Mouse (Mus musculus) MEL (cell line): ENCODE data around the gene Ddias. TPM values are rescaled to one million over a fixed set of nuclear protein-coding genes. Genes with fewer than 3 reads are reported as not detected.

ENCODE experiments used
- DNase-seq: peaks from one replicate; pipeline ENCODE4 v3.0.0; 2011; ENCODE audit warnings: low read depth, low spot score
- H3K27ac ChIP-seq: 2 replicates; pipeline ENCODE4 v1.5.1; 2012; ENCODE audit warnings: low read depth, mild to moderate bottlenecking, control low read depth, low read length, moderate library complexity; ENCODE audit not compliant: control insufficient read depth
- H3K27me3 ChIP-seq, 2 experiments: fragments of 150-350 bp in 1 of 2; sonication (generic) in 1 of 2; 2 replicates each; pipeline ENCODE4 v1.6.1; 2012; ENCODE audit warnings: low read length in 2 of 2, mild to moderate bottlenecking in 2 of 2, improper control_type of control experiment in 1 of 2, moderate library complexity in 1 of 2; ENCODE audit not compliant: insufficient read depth in 2 of 2, control insufficient read depth in 1 of 2
- H3K36me3 ChIP-seq, 2 experiments: 2 replicates each; pipeline ENCODE4 v1.6.1; 2012 to 2014; ENCODE audit warnings: low read length in 2 of 2, improper control_type of control experiment in 1 of 2, inconsistent platforms in 1 of 2, mild to moderate bottlenecking in 1 of 2; ENCODE audit not compliant: insufficient read depth in 2 of 2, control insufficient read depth in 1 of 2
- H3K4me1 ChIP-seq, 2 experiments: fragments of 150-350 bp in 1 of 2; sonication (generic) in 1 of 2; 2 replicates each; pipeline ENCODE4 v1.6.1; 2012; ENCODE audit warnings: low read length in 2 of 2, improper control_type of control experiment in 1 of 2, mild to moderate bottlenecking in 1 of 2; ENCODE audit not compliant: insufficient read depth in 2 of 2, control insufficient read depth in 1 of 2
- H3K4me3 ChIP-seq, 2 experiments: fragments of 150-350 bp in 1 of 2; sonication (generic) in 1 of 2; 2 replicates each; pipeline ENCODE4 v1.5.1; 2012; ENCODE audit warnings: low read depth in 2 of 2, low read length in 2 of 2, mild to moderate bottlenecking in 2 of 2, moderate library complexity in 2 of 2, control low read depth in 1 of 2, improper control_type of control experiment in 1 of 2; ENCODE audit not compliant: control insufficient read depth in 1 of 2, insufficient read depth in 1 of 2
- H3K79me2 ChIP-seq: 2 replicates; pipeline ENCODE4 v1.6.1; 2012; ENCODE audit warnings: mild to moderate bottlenecking, low read length, moderate library complexity; ENCODE audit not compliant: control insufficient read depth, poor library complexity, insufficient read depth
- H3K9ac ChIP-seq: 2 replicates; pipeline ENCODE4 v1.6.1; 2012; ENCODE audit warnings: low read depth, mild to moderate bottlenecking, control low read depth, low read length, moderate library complexity; ENCODE audit not compliant: control insufficient read depth, poor library complexity, severe bottlenecking
- H3K9me3 ChIP-seq: fragments of 150-350 bp; sonication (generic); replicated peaks from 2 replicates; pipeline ENCODE4 v1.6.1; 2012; ENCODE audit warnings: mild to moderate bottlenecking, low read length, improper control_type of control experiment, moderate library complexity; ENCODE audit not compliant: insufficient read depth
- CTCF ChIP-seq, 3 experiments: IDR thresholded peaks in 2 of 3; conservative IDR thresholded peaks in 1 of 3; 2 replicates each; pipeline ENCODE4 v1.5.1; 2011 to 2012; ENCODE audit warnings: low read length in 3 of 3, low read depth in 2 of 3, mild to moderate bottlenecking in 2 of 3, improper control_type of control experiment in 1 of 3, inconsistent platforms in 1 of 3, mixed read lengths in 1 of 3, moderate library complexity in 1 of 3; ENCODE audit not compliant: control insufficient read depth in 1 of 3, insufficient read depth in 1 of 3, poor library complexity in 1 of 3, severe bottlenecking in 1 of 3
- GABPA ChIP-seq: IDR thresholded peaks from 2 replicates; pipeline ENCODE4 v1.6.1; 2012; ENCODE audit warnings: low read depth, mild to moderate bottlenecking, inconsistent platforms, low read length, improper control_type of control experiment, moderate library complexity
- MEF2A ChIP-seq: IDR thresholded peaks from 2 replicates; pipeline ENCODE4 v1.6.1; 2014; ENCODE audit warnings: low read depth, mild to moderate bottlenecking, inconsistent platforms, low read length, improper control_type of control experiment; ENCODE audit not compliant: poor library complexity, insufficient replicate concordance, severe bottlenecking; ENCODE audit errors: extremely low read depth
- MXI1 ChIP-seq: IDR thresholded peaks from 2 replicates; pipeline ENCODE4 v1.6.1; 2011; ENCODE audit warnings: mild to moderate bottlenecking, low read depth, low read length, improper control_type of control experiment
- MYB ChIP-seq: IDR thresholded peaks from 2 replicates; pipeline ENCODE4 v1.6.1; 2011; ENCODE audit warnings: mild to moderate bottlenecking, low read depth, low read length, improper control_type of control experiment
- NELFE ChIP-seq: IDR thresholded peaks from 2 replicates; pipeline ENCODE4 v1.6.1; 2011; ENCODE audit warnings: low read depth, low read length, improper control_type of control experiment
- POLR2AphosphoS5 ChIP-seq: IDR thresholded peaks from 2 replicates; pipeline ENCODE4 v1.6.1; 2012; ENCODE audit warnings: low read depth, borderline replicate concordance, mild to moderate bottlenecking, inconsistent platforms, low read length, moderate library complexity, mixed read lengths
- RAD21 ChIP-seq: IDR thresholded peaks from 2 replicates; pipeline ENCODE4 v1.6.1; 2011; ENCODE audit warnings: mild to moderate bottlenecking, low read depth, low read length, improper control_type of control experiment
- TAL1 ChIP-seq: IDR thresholded peaks from 2 replicates; pipeline ENCODE4 v1.6.1; 2012; ENCODE audit warnings: mild to moderate bottlenecking, inconsistent platforms, low read length, moderate library complexity, mixed read lengths
- TBP ChIP-seq: IDR thresholded peaks from 2 replicates; pipeline ENCODE4 v1.8.0; 2011; ENCODE audit warnings: low read depth, low read length, improper control_type of control experiment
- TCF12 ChIP-seq: IDR thresholded peaks from 2 replicates; pipeline ENCODE4 v1.6.1; 2014; ENCODE audit warnings: low read depth, mild to moderate bottlenecking, inconsistent platforms, low read length, improper control_type of control experiment, moderate library complexity
- UBTF ChIP-seq: IDR thresholded peaks from 2 replicates; pipeline ENCODE4 v1.6.1; 2012; ENCODE audit warnings: low read depth, mild to moderate bottlenecking, inconsistent platforms, low read length, improper control_type of control experiment, moderate library complexity, borderline replicate concordance; ENCODE audit not compliant: insufficient read depth
- ZNF384 ChIP-seq: IDR thresholded peaks from 2 replicates; pipeline ENCODE4 v1.6.1; 2012; ENCODE audit warnings: low read depth, mild to moderate bottlenecking, inconsistent platforms, low read length, improper control_type of control experiment
- polyA plus RNA-seq, 2 experiments: library from polyadenylated mRNA; stranded (reverse) in 1 of 2; unstranded in 1 of 2; fragments of >175 nt in 1 of 2; fragments of >200 nt in 1 of 2; gene quantifications; 2 replicates each; pipeline versions ENCODE4 v1.2.1 to v1.2.4; 2012; ENCODE audit warnings: low replicate concordance in 2 of 2, low read depth in 1 of 2; ENCODE audit not compliant: insufficient read length in 2 of 2, insufficient read depth in 1 of 2, missing spikeins in 1 of 2
- total RNA-seq: library from RNA; depleted of rRNA; stranded (reverse); fragments of 300-350 nt; gene quantifications from 2 replicates; pipeline ENCODE4 v1.2.3, GENCODE M21; 2012

The Ddias gene
- total and polyA plus RNA-seq, 3 experiments = 19.9 to 23.5 TPM; not detected in 1

GRCm38 (mm10) chr7:92842254-92842653, 31.8 kb downstream of the Ddias start:
- Histone ChIP-seq H3K4me1 (no peaks in the 10 kb centered on the region), H3K36me3 (no peaks in the 10 kb centered on the region), H3K9me3 (no peaks in the 10 kb centered on the region), H3K27me3 (no peaks in the 10 kb centered on the region), H3K9ac (no peak overlapping the region), H3K4me3 (no peak overlapping the region), H3K27ac (no peak overlapping the region), H3K79me2 (no peaks in the 10 kb centered on the region)
- TF ChIP-seq GABPA (no peak), MXI1 (no peak), MYB (no peak), CTCF (IDR thresholded peaks at IDR 0.05 in 2 of 3, conservative IDR thresholded peaks at IDR 0.05 in 1 of 3; ENCODE audit: control insufficient read depth in 1 of 3, insufficient read depth in 1 of 3, low read depth in 2 of 3, low read length in 3 of 3, poor library complexity in 1 of 3, severe bottlenecking in 1 of 3) (no peak)
- no peak for DNase-seq

- DNase-seq = no peak
- no peak overlapping the region for H3K27ac ChIP-seq
- TF ChIP-seq RAD21 = peak; percentile 5; the same call in 1 of the 2 replicates
- no peak for TF ChIP-seq TCF12
- no peak overlapping the region for H3K9ac ChIP-seq
- no peaks in the 10 kb centered on the region for H3K4me1 ChIP-seq
- H3K79me2 ChIP-seq = no peaks in the 10 kb centered on the region
- no peaks in the 10 kb centered on the region for H3K27me3 ChIP-seq
- H3K9me3 ChIP-seq = no peaks in the 10 kb centered on the region
- H3K4me3 ChIP-seq = no peak overlapping the region
- no peaks in the 10 kb centered on the region for H3K36me3 ChIP-seq
Measured at GRCm38 (mm10) chr7:92837907-92838306, 36.1 kb downstream of the Ddias start.

GRCm38 (mm10) chr7:92837226-92837625, 36.8 kb downstream of the Ddias start:
- H3K27ac ChIP-seq = no peak overlapping the region
- H3K9me3 ChIP-seq = no peaks in the 10 kb centered on the region
- TF ChIP-seq MXI1 (no peak), POLR2AphosphoS5 (no peak), ZNF384 (no peak), TAL1 (no peak), UBTF (no peak), TBP (no peak), MEF2A (no peak), NELFE (no peak)
- H3K36me3 ChIP-seq = no peaks in the 10 kb centered on the region
- no peaks in the 10 kb centered on the region for H3K4me1 ChIP-seq
- no peak overlapping the region for H3K4me3 ChIP-seq
- no peaks in the 10 kb centered on the region for H3K27me3 ChIP-seq
- no peak for DNase-seq
- H3K9ac ChIP-seq = no peak overlapping the region
- no peaks in the 10 kb centered on the region for H3K79me2 ChIP-seq
